ENCODE assay signal across 8 mouse cellular contexts in the genomic region with DNA sequence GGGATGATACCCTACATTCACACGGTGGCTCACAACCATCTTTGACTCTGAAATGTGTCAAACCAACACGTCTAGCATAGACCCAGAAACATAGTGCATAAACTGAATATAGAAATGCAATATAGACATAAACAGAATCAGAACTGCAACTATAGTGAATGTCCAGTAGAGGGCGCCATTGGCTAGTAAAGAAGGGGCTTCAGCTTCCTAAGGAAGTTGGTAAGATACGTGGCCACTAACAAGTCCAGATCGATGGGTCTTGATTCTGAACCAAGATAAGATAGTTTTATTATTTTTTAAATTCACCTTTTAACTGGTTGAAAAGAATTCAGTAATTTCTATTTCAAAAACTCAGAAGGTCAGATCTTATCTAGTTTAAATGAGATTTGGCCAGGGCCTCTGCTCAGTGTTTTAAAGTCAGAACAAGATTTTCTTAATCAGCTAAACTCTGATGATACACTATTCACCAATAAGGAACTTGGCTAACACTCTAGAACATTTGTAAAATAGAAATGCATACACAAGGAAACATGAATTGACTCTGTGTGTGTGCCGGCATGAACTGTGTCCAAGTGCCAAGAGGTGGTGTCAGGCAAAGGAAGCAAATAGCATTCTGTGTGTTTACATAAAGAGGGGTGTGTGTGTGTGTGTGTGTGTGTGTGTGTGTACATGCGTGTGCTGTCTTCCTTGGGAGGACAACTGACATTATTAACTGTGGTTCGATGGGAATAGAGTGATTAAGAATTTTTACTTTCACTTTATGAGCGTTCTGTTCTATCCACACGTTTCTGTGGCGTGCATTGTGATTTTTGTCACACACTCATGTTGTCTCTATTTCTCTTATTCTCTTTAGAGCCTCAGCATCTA. TPM values are rescaled to one million over a fixed set of nuclear protein-coding genes. Genes with fewer than 3 reads are reported as not detected.
A peak's percentile ranks its signal among the peaks of the same experiment; 100 is the strongest.
DNase-seq lines count a peak whose midpoint lies in the region; ATAC-seq and TF ChIP-seq lines count a peak whose summit lies in the region.

No protein-coding gene starts in this region.

- H3K36me3 ChIP-seq in heart, embryonic 10.5 days = no peaks in the 10 kb centered on the region
- H3K36me3 ChIP-seq in forebrain, postnatal 0 days (ENCODE audit: insufficient read depth) = no peaks in the 10 kb centered on the region
- H3K36me3 ChIP-seq in kidney, embryonic 16.5 days (ENCODE audit: insufficient read depth, low read length) = no peaks in the 10 kb centered on the region

- DNase-seq in heart, adult 18-20 months = peak; percentile 64 to 81
- no peak for DNase-seq in heart, embryonic 10.5 days (ENCODE audit: low spot score)
- peak; percentile 48 for DNase-seq in c-Kit-positive CD71-positive TER-119-negative erythroid progenitor cells, embryonic 14.5 days (ENCODE audit: low read depth)
- peak; percentile 79 for DNase-seq in forebrain, postnatal 0 days
- DNase-seq in lung, postnatal 4 days = peak; percentile 42 to 69
- peak; percentile 29 to 73 for DNase-seq in spleen, postnatal 4 days (ENCODE audit: low spot score in 2 of 2)

- 45% methylated on average over 11 of the region's 11 CpGs for WGBS in heart, embryonic 10.5 days
- WGBS in forebrain, postnatal 0 days = 47% methylated on average over 11 of the region's 11 CpGs
- WGBS in kidney, embryonic 16.5 days = 44% methylated on average over 11 of the region's 11 CpGs

- peak; percentile 90 for TF ChIP-seq CTCF in forebrain, postnatal 0 days (IDR thresholded peaks at IDR 0.05; ENCODE audit: low read depth)

- H3K27me3 ChIP-seq in heart, embryonic 10.5 days (ENCODE audit: insufficient read depth, poor library complexity, severe bottlenecking) = no peaks in the 10 kb centered on the region
- no peaks in the 10 kb centered on the region for H3K27me3 ChIP-seq in forebrain, postnatal 0 days (ENCODE audit: insufficient read depth, low read length)
- no peaks in the 10 kb centered on the region for H3K27me3 ChIP-seq in kidney, embryonic 16.5 days (ENCODE audit: insufficient read depth, low read length)

- no peaks in the 10 kb centered on the region for H3K4me1 ChIP-seq in heart, embryonic 10.5 days
- H3K4me1 ChIP-seq in forebrain, postnatal 0 days (ENCODE audit: insufficient read depth) = no peaks in the 10 kb centered on the region
- H3K4me1 ChIP-seq in kidney, embryonic 16.5 days (ENCODE audit: insufficient read depth, low read length) = peaks cover 3% of the 10 kb centered on the region; the same call in 1 of the 2 replicates

- 0 out of 2 replicates have a peak, but pooled peaks cover 7% of the 10 kb centered on the region for H3K9me3 ChIP-seq in heart, embryonic 10.5 days
- H3K9me3 ChIP-seq in forebrain, postnatal 0 days (ENCODE audit: low read length) = no peaks in the 10 kb centered on the region
- H3K9me3 ChIP-seq in kidney, embryonic 16.5 days (ENCODE audit: low read length) = peaks cover 7% of the 10 kb centered on the region; the same call in 1 of the 2 replicates

- peak; percentile 79 for ATAC-seq in CD4-positive, CD25-positive, alpha-beta regulatory T cell, adult 4 months
- peak; percentile 56 for ATAC-seq in forebrain, postnatal 0 days
- no peak for ATAC-seq in kidney, embryonic 16.5 days (ENCODE audit: low FRiP score, low TSS enrichment)

- no peak overlapping the region for H3K9ac ChIP-seq in forebrain, postnatal 0 days
- H3K9ac ChIP-seq in kidney, embryonic 16.5 days (replicated peaks; ENCODE audit: low read length) = no peak overlapping the region

- no peak overlapping the region for H3K4me2 ChIP-seq in forebrain, postnatal 0 days (ENCODE audit: low read depth)
- H3K4me2 ChIP-seq in kidney, embryonic 16.5 days (replicated peaks; ENCODE audit: low read depth, low read length) = peak overlapping the region; percentile 33

- no peak overlapping the region for H3K27ac ChIP-seq in heart, embryonic 10.5 days
- H3K27ac ChIP-seq in forebrain, postnatal 0 days (ENCODE audit: low read depth, low read length) = no peak overlapping the region
- no peak overlapping the region for H3K27ac ChIP-seq in kidney, embryonic 16.5 days (ENCODE audit: low read length)

- H3K4me3 ChIP-seq in heart, embryonic 10.5 days = no peak overlapping the region
- H3K4me3 ChIP-seq in forebrain, postnatal 0 days (ENCODE audit: low read depth, low read length) = no peak overlapping the region
- no peak overlapping the region for H3K4me3 ChIP-seq in kidney, embryonic 16.5 days (ENCODE audit: low read length)

RNA-seq across cellular contexts. Expression of a gene that starts 19.9 kb away (rescaled TPM):
- 10 to 100 TPM; 39.0 to 42.3 TPM for total RNA-seq in heart, adult 18-20 months (2021)
- polyA plus RNA-seq in heart, embryonic 10.5 days (2016; fragmentation: Nextera tagmentation; extraction: Ambion mirVana) = 43.5 and 46.0 TPM in 2 replicates
- 10 to 100 TPM; 53.9 to 59.6 TPM for polyA plus RNA-seq in CD4-positive, CD25-positive, alpha-beta regulatory T cell, adult 4 months (2017; shearing (Covaris generic))
- 124 and 132 TPM in 2 replicates for total RNA-seq in forebrain, postnatal 0 days (2014; rRNA removed)
- 70.1 and 77.1 TPM in 2 replicates for polyA plus RNA-seq in forebrain, postnatal 0 days (2015; fragmentation: Nextera tagmentation; extraction: Ambion mirVana)
- 64.5 and 66.6 TPM in 2 replicates for polyA plus RNA-seq in kidney, embryonic 16.5 days (2015; fragmentation: Nextera tagmentation; extraction: Ambion mirVana)

RNA-seq across cellular contexts. Expression of a gene that starts 22.7 kb away (rescaled TPM):
- 1 to 10 TPM; 1.9 to 4.2 TPM for total RNA-seq in heart, adult 18-20 months (2021)
- 0.36 TPM in 1 of 2 replicates, not detected in the other for polyA plus RNA-seq in heart, embryonic 10.5 days (2016; fragmentation: Nextera tagmentation; extraction: Ambion mirVana)
- not detected for polyA plus RNA-seq in CD4-positive, CD25-positive, alpha-beta regulatory T cell, adult 4 months (2017; shearing (Covaris generic))
- 0.08 and 0.76 TPM in 2 replicates for total RNA-seq in forebrain, postnatal 0 days (2014; rRNA removed)
- 0.11 TPM in 1 of 2 replicates, not detected in the other for polyA plus RNA-seq in forebrain, postnatal 0 days (2015; fragmentation: Nextera tagmentation; extraction: Ambion mirVana)
- 0.47 and 1.4 TPM in 2 replicates for polyA plus RNA-seq in kidney, embryonic 16.5 days (2015; fragmentation: Nextera tagmentation; extraction: Ambion mirVana)

RNA-seq across cellular contexts. Expression of a gene that starts 27.0 kb away (rescaled TPM):
- 1 to 10 TPM; 5.8 to 6.3 TPM for total RNA-seq in heart, adult 18-20 months (2021)
- 18.1 and 20.6 TPM in 2 replicates for polyA plus RNA-seq in heart, embryonic 10.5 days (2016; fragmentation: Nextera tagmentation; extraction: Ambion mirVana)
- polyA plus RNA-seq in CD4-positive, CD25-positive, alpha-beta regulatory T cell, adult 4 months (2017; shearing (Covaris generic)) = 10 to 100 TPM; 38.2 to 46.2 TPM
- 1.9 and 2.4 TPM in 2 replicates for total RNA-seq in forebrain, postnatal 0 days (2014; rRNA removed)
- polyA plus RNA-seq in forebrain, postnatal 0 days (2015; fragmentation: Nextera tagmentation; extraction: Ambion mirVana) = 1.9 and 2.3 TPM in 2 replicates
- polyA plus RNA-seq in kidney, embryonic 16.5 days (2015; fragmentation: Nextera tagmentation; extraction: Ambion mirVana) = 35.3 and 37.7 TPM in 2 replicates
